Mouse (Mus musculus) ES-Bruce4 (cell line): Measurements from ENCODE around the gene Slc9a9. TPM values are rescaled to one million over a fixed set of nuclear protein-coding genes. Genes with fewer than 3 reads are reported as not detected.

ENCODE experiments used
- H3K27ac ChIP-seq: 2 replicates; pipeline ENCODE4 v1.5.1; 2012; ENCODE audit warnings: low read length, inconsistent platforms; ENCODE audit not compliant: insufficient read depth
- H3K27me3 ChIP-seq: 2 replicates; pipeline ENCODE4 v1.6.1; 2012; ENCODE audit warnings: mild to moderate bottlenecking, low read length, inconsistent platforms; ENCODE audit not compliant: control insufficient read depth, poor library complexity, insufficient read depth, severe bottlenecking
- H3K36me3 ChIP-seq: 2 replicates; pipeline ENCODE4 v1.6.1; 2012; ENCODE audit warnings: inconsistent platforms, mild to moderate bottlenecking, low read length, moderate library complexity; ENCODE audit not compliant: control insufficient read depth, poor library complexity, insufficient read depth, severe bottlenecking
- H3K4me1 ChIP-seq: one replicate; pipeline ENCODE4 v1.8.1; 2011; ENCODE audit warnings: low read length; ENCODE audit not compliant: control insufficient read depth, insufficient read depth
- H3K4me3 ChIP-seq: 2 replicates; pipeline ENCODE4 v1.5.1; 2011; ENCODE audit warnings: low read depth, mild to moderate bottlenecking, low read length
- H3K9ac ChIP-seq: 2 replicates; pipeline ENCODE4 v1.6.1; 2012; ENCODE audit warnings: low read depth, mild to moderate bottlenecking, inconsistent platforms; ENCODE audit not compliant: poor library complexity, severe bottlenecking
- H3K9me3 ChIP-seq: replicated peaks from 2 replicates; pipeline ENCODE4 v1.6.1; 2012; ENCODE audit warnings: mild to moderate bottlenecking, low read length, inconsistent platforms; ENCODE audit not compliant: control insufficient read depth, poor library complexity, insufficient read depth, severe bottlenecking
- CTCF ChIP-seq: IDR thresholded peaks from one replicate; pipeline ENCODE4 v1.8.1; 2011; ENCODE audit warnings: low read depth, low read length
- EP300 ChIP-seq: IDR thresholded peaks from 2 replicates; pipeline ENCODE4 v1.6.1; 2011; ENCODE audit warnings: low read depth, low read length; ENCODE audit not compliant: insufficient read depth
- POLR2A ChIP-seq: IDR thresholded peaks from one replicate; pipeline ENCODE4 v1.8.1; 2011; ENCODE audit warnings: low read length; ENCODE audit not compliant: insufficient read depth
- polyA plus RNA-seq: library from polyadenylated mRNA; stranded (reverse); fragments of >200 nt; gene quantifications from 2 replicates; pipeline ENCODE4 v1.2.4, GENCODE M21; 2011; ENCODE audit warnings: low read depth; ENCODE audit not compliant: missing spikeins, insufficient read depth, insufficient read length

Gene Slc9a9
- polyA plus RNA-seq, 1 experiment = not detected

DNA sequence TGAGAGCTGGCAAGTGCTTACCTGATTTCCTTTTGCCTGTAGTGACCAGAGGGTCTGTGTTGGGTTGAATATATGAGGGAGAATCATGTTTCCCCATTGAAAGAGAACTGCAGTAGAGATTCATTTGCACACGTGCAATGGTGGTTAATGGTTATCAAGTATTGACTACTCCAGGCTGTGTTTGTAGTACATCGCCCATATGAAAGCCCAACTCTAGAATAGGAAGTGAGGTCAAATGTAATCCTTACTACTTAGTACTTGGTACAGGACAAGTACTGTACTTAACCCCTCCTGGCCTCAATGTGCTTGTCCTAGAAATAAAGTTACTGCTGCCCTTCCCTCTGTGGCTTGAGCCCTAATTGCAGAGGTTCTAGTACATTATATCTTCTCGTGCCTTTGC, 508.5 kb downstream of the Slc9a9 start:
- Histone ChIP-seq H3K27me3 (no peaks in the 10 kb centered on the region), H3K4me3 (no peak overlapping the region), H3K27ac (no peak overlapping the region), H3K9ac (no peak overlapping the region), H3K4me1 (no peaks in the 10 kb centered on the region), H3K36me3 (no peaks in the 10 kb centered on the region), H3K9me3 (no peaks in the 10 kb centered on the region)
- no peak for TF ChIP-seq CTCF
- no peak for TF ChIP-seq EP300
- TF ChIP-seq POLR2A = no peak

DNA sequence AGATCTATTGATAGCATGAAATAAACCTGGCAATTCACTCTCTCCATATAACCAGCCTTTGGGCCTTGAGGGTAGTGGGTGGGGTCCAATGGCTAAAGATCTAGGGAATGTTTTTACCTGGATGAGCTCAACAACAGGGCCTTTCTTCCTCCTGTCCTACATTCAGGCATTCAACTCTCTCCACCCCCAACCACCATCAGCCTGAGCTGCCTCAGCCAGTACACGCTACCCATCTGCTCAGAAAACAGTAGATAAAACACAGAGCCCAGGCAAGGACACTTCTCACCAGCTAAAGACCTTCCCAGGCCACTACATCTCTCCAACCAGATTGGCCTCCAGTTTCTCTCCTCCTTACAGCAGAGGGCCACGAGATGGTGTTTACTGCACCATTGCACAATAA, 510.3 kb downstream of the Slc9a9 start:
- Histone ChIP-seq H3K4me1 (no peaks in the 10 kb centered on the region), H3K9ac (no peak overlapping the region), H3K27ac (no peak overlapping the region), H3K4me3 (no peak overlapping the region), H3K9me3 (no peaks in the 10 kb centered on the region), H3K27me3 (no peaks in the 10 kb centered on the region), H3K36me3 (no peaks in the 10 kb centered on the region)
- TF ChIP-seq EP300 (no peak), CTCF (no peak), POLR2A (no peak)

DNA sequence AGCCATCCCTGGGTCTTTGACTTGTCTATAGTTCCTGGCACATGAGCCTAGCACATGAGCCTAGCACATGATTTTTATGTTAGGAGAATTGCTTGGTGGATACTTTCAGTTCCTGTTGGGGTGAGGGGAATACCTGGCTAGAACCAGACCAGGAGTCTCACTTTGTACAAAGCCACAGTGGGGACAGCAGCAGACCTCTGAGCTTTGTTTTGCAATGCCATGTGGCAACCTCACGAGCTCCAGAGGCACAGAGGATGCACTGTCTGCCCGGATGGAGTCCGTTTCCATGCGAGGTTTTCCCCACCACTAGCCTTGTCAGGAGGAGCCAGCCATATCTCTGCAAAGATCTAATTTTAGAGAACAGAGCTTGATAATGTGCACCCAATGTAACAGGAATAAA, 510.9 kb downstream of the Slc9a9 start:
- Histone ChIP-seq H3K4me3 (no peak overlapping the region), H3K9ac (no peak overlapping the region), H3K4me1 (no peaks in the 10 kb centered on the region), H3K27ac (no peak overlapping the region), H3K9me3 (no peaks in the 10 kb centered on the region), H3K27me3 (no peaks in the 10 kb centered on the region), H3K36me3 (no peaks in the 10 kb centered on the region)
- TF ChIP-seq CTCF (no peak), EP300 (no peak), POLR2A (no peak)

DNA sequence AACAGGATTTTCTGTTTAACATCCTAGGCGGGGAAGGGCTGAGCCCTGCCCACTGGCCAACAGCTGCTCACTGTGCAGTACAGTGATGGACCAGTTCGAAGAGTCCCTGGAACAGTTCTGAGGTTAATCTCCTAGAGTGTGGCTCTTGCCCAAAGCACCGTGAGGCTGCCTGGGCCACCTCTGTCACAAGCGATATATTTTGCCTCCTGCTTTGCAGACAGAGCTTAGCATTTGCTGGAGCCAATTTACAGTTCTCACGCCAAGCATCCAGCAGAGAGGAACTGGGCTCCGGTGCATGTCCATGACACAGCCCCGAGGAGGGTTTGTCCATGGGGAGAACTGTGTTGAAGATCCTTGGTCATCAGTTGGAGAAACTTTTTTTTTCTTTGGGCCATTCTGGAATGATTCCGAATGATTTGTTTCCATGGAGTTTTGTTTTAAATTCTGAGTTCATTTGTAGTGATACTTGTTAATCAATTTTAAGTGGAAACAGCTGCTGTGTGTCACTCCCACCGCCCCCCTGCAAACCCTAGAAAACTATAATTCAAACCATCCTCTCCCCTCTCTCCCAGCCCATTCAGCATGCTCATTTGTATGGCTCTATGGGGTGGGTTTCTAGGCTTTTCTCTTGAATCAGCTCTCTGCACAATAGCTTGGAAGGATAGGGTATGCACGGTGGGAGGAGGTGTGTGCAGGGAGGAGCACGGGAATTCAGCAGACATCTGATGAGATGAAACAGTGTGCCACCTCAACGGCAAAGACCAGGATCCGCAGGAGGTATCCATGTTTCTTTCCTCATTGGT, 511.7 kb downstream of the Slc9a9 start:
- no peaks in the 10 kb centered on the region for H3K27me3 ChIP-seq
- no peaks in the 10 kb centered on the region for H3K9me3 ChIP-seq
- no peak overlapping the region for H3K4me3 ChIP-seq
- no peak overlapping the region for H3K27ac ChIP-seq
- TF ChIP-seq CTCF = no peak
- no peak for TF ChIP-seq POLR2A
- no peak for TF ChIP-seq EP300
- no peak overlapping the region for H3K9ac ChIP-seq
- H3K4me1 ChIP-seq = no peaks in the 10 kb centered on the region
- no peaks in the 10 kb centered on the region for H3K36me3 ChIP-seq

DNA sequence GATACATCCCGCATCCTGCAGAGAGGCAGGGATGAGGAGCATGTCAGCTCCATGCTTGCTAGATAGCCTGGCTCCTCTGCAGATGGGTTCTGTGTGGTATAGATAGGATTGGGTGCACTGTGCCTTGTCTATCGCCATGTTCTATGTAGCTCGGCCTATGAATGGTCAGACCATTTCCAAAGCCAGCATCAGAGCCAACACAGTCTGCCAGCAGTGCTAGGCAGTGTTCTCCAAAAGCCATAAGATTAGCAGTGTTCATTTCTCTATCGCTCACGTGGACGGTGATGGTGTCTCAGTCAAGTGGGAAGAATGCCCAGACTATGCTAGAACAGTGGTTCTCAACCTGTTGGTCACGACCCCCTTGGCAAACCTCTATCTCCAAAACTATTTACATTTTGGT, 512.6 kb downstream of the Slc9a9 start:
- no peaks in the 10 kb centered on the region for H3K9me3 ChIP-seq
- no peaks in the 10 kb centered on the region for H3K36me3 ChIP-seq
- H3K4me3 ChIP-seq = no peak overlapping the region
- TF ChIP-seq POLR2A (no peak), CTCF (no peak), EP300 (no peak)
- H3K27ac ChIP-seq = no peak overlapping the region
- H3K9ac ChIP-seq = no peak overlapping the region
- no peaks in the 10 kb centered on the region for H3K27me3 ChIP-seq
- H3K4me1 ChIP-seq = no peaks in the 10 kb centered on the region

DNA sequence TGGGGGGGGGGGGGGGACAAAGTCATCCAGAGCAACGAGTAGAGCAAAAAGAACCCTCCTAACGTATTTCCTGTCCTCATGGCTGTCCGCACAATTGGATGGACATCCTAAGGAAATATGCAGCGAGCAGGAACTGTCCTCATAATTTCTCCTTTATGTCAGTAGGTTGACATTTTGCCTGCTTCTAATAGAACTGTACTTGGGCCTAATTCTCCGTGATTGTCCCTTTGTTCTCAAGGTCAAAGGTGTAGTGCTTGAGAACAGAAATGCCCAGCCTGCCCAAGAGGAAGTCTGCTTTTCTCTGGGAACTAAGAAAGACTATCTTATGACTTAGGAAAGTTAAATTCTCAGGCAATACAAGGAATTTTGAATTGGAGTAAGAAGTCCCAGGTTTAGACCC, 514.7 kb downstream of the Slc9a9 start:
- Histone ChIP-seq H3K36me3 (no peaks in the 10 kb centered on the region), H3K9ac (no peak overlapping the region), H3K9me3 (no peaks in the 10 kb centered on the region), H3K27me3 (no peaks in the 10 kb centered on the region), H3K4me3 (no peak overlapping the region), H3K4me1 (no peaks in the 10 kb centered on the region), H3K27ac (no peak overlapping the region)
- TF ChIP-seq EP300 = no peak
- TF ChIP-seq CTCF = no peak
- TF ChIP-seq POLR2A = no peak
